Mouse (Mus musculus) heart, postnatal 0 days (tissue): ENCODE measurements at regions not wholly inside any gene's neighbourhood (a gene's known extent, or its start where the extent isn't known, plus 50 kb on each side); places are given as distances from the start of the nearest gene placed in this dataset.
"Not testable (repeated sequence)": the region's sequence is repeated elsewhere in the genome, so short reads cannot be mapped to it uniquely, and the experiment has no call there.

ENCODE experiments used
- ATAC-seq: fragments of 200-750 bp; cut with Nextera tagmentation; 2 replicates; pipeline ENCODE4 v1.8.0; 2017; ENCODE audit warnings: low read depth, moderate number of reproducible peaks, moderate library complexity; ENCODE audit not compliant: insufficient read depth
- DNase-seq: peaks from one replicate; pipeline ENCODE4 v3.0.0-alpha.2; 2016; ENCODE audit warnings: low spot score
- H3K27ac ChIP-seq: fragments of 300-500 bp; sonication (generic); 2 replicates; pipeline ENCODE4 v1.5.1; 2014; ENCODE audit warnings: low read depth, mild to moderate bottlenecking
- H3K27me3 ChIP-seq: fragments of 300-500 bp; sonication (generic); 2 replicates; pipeline ENCODE4 v1.6.1; 2014; ENCODE audit warnings: low read length, mixed read lengths; ENCODE audit not compliant: control insufficient read depth, insufficient read depth
- H3K36me3 ChIP-seq: fragments of 300-500 bp; sonication (generic); replicated peaks from 2 replicates; pipeline ENCODE4 v1.6.1; 2014; ENCODE audit warnings: low read length, mixed read lengths; ENCODE audit not compliant: control insufficient read depth, insufficient read depth
- H3K4me1 ChIP-seq: fragments of 300-500 bp; sonication (generic); 2 replicates; pipeline ENCODE4 v1.6.1; 2014; ENCODE audit warnings: antibody characterized with exemption; ENCODE audit not compliant: control insufficient read depth, insufficient read depth
- H3K4me2 ChIP-seq: fragments of 300-500 bp; sonication (generic); 2 replicates; pipeline ENCODE4 v1.6.1; 2014; ENCODE audit warnings: low read depth, mild to moderate bottlenecking, low read length, moderate library complexity
- H3K4me3 ChIP-seq: fragments of 300-500 bp; sonication (generic); 2 replicates; pipeline ENCODE4 v1.5.1; 2014; ENCODE audit warnings: low read depth, low read length
- H3K9ac ChIP-seq: fragments of 300-500 bp; sonication (generic); replicated peaks from 2 replicates; pipeline ENCODE4 v1.6.1; 2014; ENCODE audit warnings: low read depth, low read length, mixed read lengths
- H3K9me3 ChIP-seq: fragments of 300-500 bp; sonication (generic); replicated peaks from 2 replicates; pipeline ENCODE4 v1.6.1; 2016; ENCODE audit warnings: low read length; ENCODE audit not compliant: control insufficient read depth
- CTCF ChIP-seq: IDR thresholded peaks from 2 replicates; pipeline ENCODE4 v1.5.1; 2016; ENCODE audit warnings: antibody characterized with exemption, control low read depth, low read depth
- WGBS: fragments of 180-500 bp; shearing (Covaris S2); extraction: QIAGEN DNeasy Blood & Tissue Kit; methylation state at CpG from one replicate; pipeline ENCODE4 v1.1.7; 2014; 5-methylcytosine and 5-hydroxymethylcytosine counted together

GRCm38 (mm10) chr10:22556401-22556800 is 88.4 kb upstream of the Slc2a12 start:
- WGBS, result 79% methylated on average over 2 of the region's 2 CpGs
- ATAC-seq, result not testable (repeated sequence)

GRCm38 (mm10) chr10:22569250-22570010 is 75.4 kb upstream of the Slc2a12 start:
- 65% methylated on average over 14 of the region's 16 CpGs for WGBS
- not testable (repeated sequence) for H3K4me2 ChIP-seq, H3K4me3 ChIP-seq, H3K27me3 ChIP-seq, H3K9ac ChIP-seq, H3K27ac ChIP-seq, ATAC-seq, H3K36me3 ChIP-seq, DNase-seq, H3K4me1 ChIP-seq, H3K9me3 ChIP-seq

More at GRCm38 (mm10) chr10:22556401-22556800, 88.4 kb upstream of the Slc2a12 start:
- not testable (repeated sequence) for H3K36me3 ChIP-seq, H3K4me2 ChIP-seq, H3K4me1 ChIP-seq, H3K9ac ChIP-seq, H3K27me3 ChIP-seq, H3K4me3 ChIP-seq, DNase-seq, H3K9me3 ChIP-seq, H3K27ac ChIP-seq

GRCm38 (mm10) chr10:22574048-22574447 is 70.8 kb upstream of the Slc2a12 start:
- not testable (repeated sequence) for H3K4me2 ChIP-seq, H3K27me3 ChIP-seq
- WGBS, result 78% methylated on average over 4 of the region's 4 CpGs

GRCm38 (mm10) chr10:22579426-22579825 is 65.4 kb upstream of the Slc2a12 start:
- TF ChIP-seq CTCF, result peak; percentile 73
- H3K9me3 ChIP-seq, ATAC-seq, H3K9ac ChIP-seq, H3K27me3 ChIP-seq, H3K36me3 ChIP-seq, H3K4me2 ChIP-seq, H3K4me3 ChIP-seq, H3K4me1 ChIP-seq, H3K27ac ChIP-seq: not testable (repeated sequence)
- WGBS, result 8% methylated on average over 3 of the region's 3 CpGs
- peak; percentile 36 for DNase-seq

More at GRCm38 (mm10) chr10:22574048-22574447, 70.8 kb upstream of the Slc2a12 start:
- ATAC-seq, H3K9ac ChIP-seq, H3K27ac ChIP-seq, H3K9me3 ChIP-seq, H3K4me1 ChIP-seq, H3K4me3 ChIP-seq, H3K36me3 ChIP-seq, DNase-seq: not testable (repeated sequence)

- H3K4me2 ChIP-seq, ATAC-seq, H3K36me3 ChIP-seq, H3K4me1 ChIP-seq, H3K27ac ChIP-seq, H3K9ac ChIP-seq, H3K27me3 ChIP-seq, H3K9me3 ChIP-seq, H3K4me3 ChIP-seq: not testable (repeated sequence)
- WGBS, result 59% methylated on average over 9 of the region's 9 CpGs
- DNase-seq, result peak; percentile 6
These were observed 63.5 kb upstream of the Slc2a12 start for GRCm38 (mm10) chr10:22581300-22581699.

GRCm38 (mm10) chr10:22583306-22583705 is 61.5 kb upstream of the Slc2a12 start:
- H3K4me3 ChIP-seq, H3K27ac ChIP-seq, ATAC-seq, H3K9ac ChIP-seq, H3K4me2 ChIP-seq, DNase-seq, H3K9me3 ChIP-seq, H3K36me3 ChIP-seq, H3K27me3 ChIP-seq, H3K4me1 ChIP-seq: not testable (repeated sequence)
- WGBS, result 63% methylated on average over 2 of the region's 2 CpGs
